Mouse (Mus musculus): Measurements from ENCODE around the gene Tbp.
A peak's percentile ranks its signal among the peaks of the same experiment; 100 is the strongest.

Tbp gene

GRCm38 (mm10) chr17:15499656-15500394 lies at the start of gene Tbp, which contains the start of gene Psmb1:
Gene Tbp, plus strand, starts transcription at chr17:15499888.
Gene Psmb1, minus strand, starts transcription at chr17:15499751.
- DNase-seq (ENCODE audit: low spot score) = peak; percentile 95

- no peak for DNase-seq (ENCODE audit: low spot score)
Measured at GRCm38 (mm10) chr17:15455203-15455602, 44.5 kb upstream of the Tbp start.

GRCm38 (mm10) chr17:15456595-15456994 lies 43.1 kb upstream of the Tbp start:
- DNase-seq (ENCODE audit: low spot score) = no peak

- DNase-seq (ENCODE audit: low spot score) = no peak
Measured at GRCm38 (mm10) chr17:15459761-15460160, 39.9 kb upstream of the Tbp start.

GRCm38 (mm10) chr17:15461921-15462495 lies 37.7 kb upstream of the Tbp start:
- DNase-seq (ENCODE audit: low spot score) = no peak

GRCm38 (mm10) chr17:15467669-15468068 lies 32.0 kb upstream of the Tbp start:
- peak; percentile 18 for DNase-seq (ENCODE audit: low spot score)

- no peak for DNase-seq (ENCODE audit: low spot score)
Measured at GRCm38 (mm10) chr17:15472671-15473070, 27.0 kb upstream of the Tbp start.

- DNase-seq (ENCODE audit: low spot score) = no peak
Measured at GRCm38 (mm10) chr17:15490542-15490941, 9.1 kb upstream of the Tbp start.

- DNase-seq (ENCODE audit: low spot score) = peak; percentile 83
Measured at GRCm38 (mm10) chr17:15497882-15498752, 1.6 kb upstream of the Tbp start.

- DNase-seq (ENCODE audit: low spot score) = no peak
Measured at GRCm38 (mm10) chr17:15498753-15499113, 955 bp upstream of the Tbp start.

- DNase-seq (ENCODE audit: low spot score) = no peak
Measured at GRCm38 (mm10) chr17:15510694-15511093, 11.0 kb downstream of the Tbp start.

- DNase-seq (ENCODE audit: low spot score) = no peak
Measured at GRCm38 (mm10) chr17:15517776-15518175, 18.1 kb downstream of the Tbp start.

- no peak for DNase-seq (ENCODE audit: low spot score)
Measured at GRCm38 (mm10) chr17:15518186-15518585, 18.5 kb downstream of the Tbp start.

- DNase-seq (ENCODE audit: low spot score) = no peak
Measured at GRCm38 (mm10) chr17:15518766-15519165, 19.1 kb downstream of the Tbp start.

GRCm38 (mm10) chr17:15526304-15526703 lies 26.6 kb downstream of the Tbp start:
- no peak for DNase-seq (ENCODE audit: low spot score)

- peak; percentile 71 for DNase-seq (ENCODE audit: low spot score)
Measured at GRCm38 (mm10) chr17:15526986-15527810, 27.5 kb downstream of the Tbp start, which contains the start of gene Pdcd2. Gene Pdcd2, minus strand, starts transcription at chr17:15527301.

- DNase-seq (ENCODE audit: low spot score) = no peak
Measured at GRCm38 (mm10) chr17:15527811-15528136, 28.1 kb downstream of the Tbp start.

- no peak for DNase-seq (ENCODE audit: low spot score)
Measured at GRCm38 (mm10) chr17:15528887-15529286, 29.2 kb downstream of the Tbp start.

- peak; percentile 42 for DNase-seq (ENCODE audit: low spot score)
Measured at GRCm38 (mm10) chr17:15530141-15530540, 30.5 kb downstream of the Tbp start.

- no peak for DNase-seq (ENCODE audit: low spot score)
Measured at GRCm38 (mm10) chr17:15535162-15535800, 35.6 kb downstream of the Tbp start.

GRCm38 (mm10) chr17:15535943-15536342 lies 36.3 kb downstream of the Tbp start:
- no peak for DNase-seq (ENCODE audit: low spot score)
